Mouse (Mus musculus): Measurements from ENCODE around the gene Rpl37.

DNA sequence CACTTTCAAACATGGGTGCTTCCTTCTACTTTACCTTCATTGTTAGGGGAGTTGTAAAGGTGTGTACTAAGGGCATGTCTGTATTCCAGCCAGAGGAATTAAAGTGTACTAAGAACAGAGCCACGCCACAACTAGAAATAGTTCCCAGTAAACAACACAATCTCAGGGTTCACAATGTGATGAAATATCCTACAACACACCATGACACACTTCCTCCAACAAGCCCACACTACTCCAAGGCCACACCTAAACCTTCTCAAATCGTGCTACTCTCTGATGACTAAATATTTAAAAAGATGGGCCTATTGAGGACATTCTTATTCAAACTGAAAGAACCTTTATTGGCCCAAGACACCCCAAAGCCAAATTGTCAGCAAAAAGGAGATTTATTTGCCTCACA is 11.0 kb downstream of the Rpl37 start:
- TF ChIP-seq CTCF (IDR thresholded peaks at IDR 0.05; ENCODE audit: low read depth) (no peak), EP300 (IDR thresholded peaks at IDR 0.05; ENCODE audit: low read depth) (no peak)
